ENCODE assay signal across 17 mouse cellular contexts in the genomic region with DNA sequence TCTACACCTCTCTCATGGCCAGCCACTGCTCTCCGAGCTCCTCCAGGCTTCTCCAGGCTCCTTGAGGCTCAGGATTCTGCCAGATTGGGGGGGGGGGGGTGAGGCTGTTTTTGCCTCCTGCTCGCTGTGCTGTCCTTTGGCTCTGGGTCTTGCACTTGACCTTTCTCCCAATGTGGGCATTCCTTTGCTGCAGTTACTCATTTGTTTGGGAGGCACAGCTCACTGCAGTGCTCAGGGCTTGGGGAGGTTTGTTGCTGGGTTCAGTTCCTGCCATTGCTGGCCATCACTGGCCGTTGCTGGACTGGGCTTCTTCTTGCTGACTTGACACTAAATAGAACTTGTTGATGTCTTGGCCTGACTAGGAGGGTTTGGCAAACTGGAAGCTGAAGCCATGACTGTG. TPM values are rescaled to one million over a fixed set of nuclear protein-coding genes. Genes with fewer than 3 reads are reported as not detected.
DNase-seq lines count a peak whose midpoint lies in the region; TF ChIP-seq lines count a peak whose summit lies in the region.
"Had no signal": no experiment of that assay in that cellular context is flagged by ENCODE, and none has a peak within 500 bp of the region (broad histone marks: within the 10 kb centered on the region; RNA-seq: fewer than 3 reads in every experiment).

No protein-coding gene starts in this region.

- H3K27ac ChIP-seq in gastrocnemius, adult 2 months: peak overlapping the region; percentile 67
- H3K27ac ChIP-seq: embryonic facial prominence, embryonic 12.5 days; forebrain, embryonic 12.5 days; hindbrain, embryonic 10.5 days; hindbrain, embryonic 14.5 days; intestine, embryonic 15.5 days had no signal

- TF ChIP-seq CTCF in gastrocnemius, adult 2 months (IDR thresholded peaks at IDR 0.05): no peak

- H3K4me3 ChIP-seq in gastrocnemius, adult 2 months: no peak overlapping the region
- H3K4me3 ChIP-seq: embryonic facial prominence, embryonic 12.5 days; forebrain, embryonic 12.5 days; heart, embryonic 12.5 days; hindbrain, embryonic 10.5 days; intestine, embryonic 15.5 days had no signal

- DNase-seq in gastrocnemius, adult 2 months: no peak
- DNase-seq in gastrocnemius, adult 8-10 months (ENCODE audit: low spot score in 2 of 2): no peak
- DNase-seq in kidney, postnatal 36 days: peak; percentile 6 to 19
- DNase-seq in kidney, adult 18-20 months: no peak
- DNase-seq in adrenal gland, postnatal 36 days: peak; percentile 20 to 36
- no peak for DNase-seq in T-cell, adult 2 months (ENCODE audit: low spot score)
- no peak for DNase-seq in ovary, postnatal 14 days (ENCODE audit: low spot score)
- DNase-seq: cerebellum, adult 11 months; cerebellum, adult 9-10 months; cerebellum, postnatal 25 days; gastrocnemius, postnatal 25 days had no signal

- intact Hi-C loops in gastrocnemius, adult 2 months (cut with DNase I): no loop called here

RNA-seq across cellular contexts. Expression of a gene that starts 14.3 kb away (rescaled TPM):
- total RNA-seq in gastrocnemius, adult 2 months (2021): 10 to 100 TPM; 12.3 to 16.9 TPM
- total RNA-seq in gastrocnemius, adult 8-10 months (2022): 10 to 100 TPM; 13.0 to 15.4 (median 14.6) TPM
- 10 to 100 TPM; 26.8 to 27.2 TPM for total RNA-seq in adrenal gland, postnatal 36 days (2021)

Comparison
In these comparisons a context has a peak if more than half of its experiments do, and no peak if none do; other contexts are left out.
1. DNase-seq: peak in kidney, postnatal 36 days (2 of 2) and adrenal gland, postnatal 36 days (2 of 2); none in gastrocnemius, adult 2 months (single experiment), gastrocnemius, adult 8-10 months (0 of 2), kidney, adult 18-20 months (single experiment), T-cell, adult 2 months (single experiment) and ovary, postnatal 14 days (single experiment).